Mouse (Mus musculus) spleen, adult 12 weeks (tissue): ENCODE results near the gene Syf2.

Experiments
- DNase-seq: peaks from one replicate; pipeline ENCODE4 v3.0.0; 2022; ENCODE audit warnings: low spot score

Gene Syf2

DNA sequence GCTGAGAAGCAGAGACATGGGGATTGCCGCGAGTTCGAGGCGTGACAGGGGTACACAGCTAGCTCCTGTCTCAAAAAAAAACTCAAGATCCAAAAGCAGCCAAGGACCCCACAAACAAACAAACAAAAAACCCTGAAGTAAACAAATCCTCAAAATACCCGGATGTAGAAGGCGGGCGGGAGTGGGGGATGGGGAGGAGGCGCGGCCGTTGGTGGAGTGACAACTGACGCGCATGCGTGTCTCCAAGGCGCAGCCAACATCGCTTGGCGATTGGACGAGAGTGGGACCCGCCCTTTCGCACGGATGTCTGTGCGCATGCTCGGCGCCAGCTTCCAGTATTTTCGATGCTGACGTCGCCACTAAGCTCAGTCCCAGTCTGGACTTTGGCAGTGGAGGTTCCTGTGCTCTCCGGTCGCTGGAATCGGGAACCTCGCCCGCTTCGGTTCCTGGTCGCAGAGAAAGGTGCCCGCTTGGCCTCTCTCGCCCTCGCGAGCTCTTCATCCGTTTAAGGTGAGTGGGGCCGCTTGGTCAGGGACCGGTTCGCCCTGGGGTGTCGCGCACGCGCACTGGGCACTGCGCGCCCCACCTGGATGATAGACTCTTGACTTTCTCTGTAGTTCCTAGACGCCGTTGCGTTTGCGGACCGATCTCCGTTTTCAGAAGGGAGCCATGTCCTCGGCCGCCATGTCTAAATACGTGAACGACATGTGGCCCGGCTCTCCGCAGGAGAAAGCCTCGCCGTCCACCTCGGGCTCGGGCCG, 7.3 kb upstream of the Syf2 start, which contains the start of gene Rsrp1:
Gene Rsrp1, plus strand, starts transcription at position 335 of the 761 bp plus-strand sequence.
- peak; percentile 95 for DNase-seq

GRCm38 (mm10) chr4:134924019-134924741, 6.5 kb upstream of the Syf2 start:
- peak; percentile 67 for DNase-seq

DNA sequence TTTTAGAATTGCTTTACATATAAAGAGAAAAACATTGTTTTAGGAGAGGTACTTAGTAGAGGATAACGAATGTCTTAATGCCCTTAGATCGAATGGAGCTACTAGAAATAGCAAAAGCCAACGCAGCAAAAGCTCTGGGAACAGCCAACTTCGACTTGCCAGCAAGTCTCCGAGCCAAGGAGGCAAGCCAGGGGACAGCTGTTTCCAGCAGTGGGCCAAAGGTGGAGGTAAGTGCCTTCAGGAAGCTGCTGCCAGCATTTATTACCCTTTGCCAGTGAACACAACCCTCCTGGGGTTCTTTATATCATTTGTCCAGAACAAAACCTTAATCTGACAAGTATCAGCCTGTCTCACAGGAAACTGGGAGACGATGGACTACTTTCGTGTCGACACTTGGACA, 5.5 kb upstream of the Syf2 start:
- DNase-seq, result no peak

GRCm38 (mm10) chr4:134927815-134928463, 2.8 kb upstream of the Syf2 start:
- no peak for DNase-seq

DNA sequence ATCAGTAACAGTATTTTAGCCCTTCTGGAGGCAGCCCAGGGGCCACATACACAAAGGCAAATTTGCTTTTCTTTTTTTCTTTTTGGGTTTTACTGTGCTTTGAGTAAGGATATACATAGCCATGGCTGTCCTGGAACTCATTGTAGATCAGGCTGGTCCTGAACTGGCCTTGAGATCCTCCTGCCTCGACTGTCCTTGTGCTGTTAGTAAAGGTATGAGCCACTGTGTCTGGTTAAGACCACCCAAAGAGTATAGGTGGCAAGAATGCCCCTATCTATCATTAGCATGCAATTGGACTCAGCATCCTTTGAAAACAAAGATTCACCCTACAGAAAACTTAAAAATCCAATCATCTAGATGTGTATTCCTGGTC, 2.2 kb upstream of the Syf2 start:
- DNase-seq, result no peak

GRCm38 (mm10) chr4:134929536-134929935, 1.2 kb upstream of the Syf2 start:
- no peak for DNase-seq

GRCm38 (mm10) chr4:134930190-134930589, 508 bp upstream of the Syf2 start:
- no peak for DNase-seq

GRCm38 (mm10) chr4:134937240-134938176, 6.8 kb downstream of the Syf2 start:
- no peak for DNase-seq

- DNase-seq, result no peak
These were observed 9.2 kb downstream of the Syf2 start for GRCm38 (mm10) chr4:134939900-134940299.

- no peak for DNase-seq
These were observed 13.2 kb downstream of the Syf2 start for GRCm38 (mm10) chr4:134943758-134944538.

GRCm38 (mm10) chr4:134946024-134946744, 15.5 kb downstream of the Syf2 start:
- DNase-seq, result peak; percentile 62

- DNase-seq, result no peak
These were observed 19.9 kb downstream of the Syf2 start for GRCm38 (mm10) chr4:134950518-134951091.

GRCm38 (mm10) chr4:134954461-134954860, 23.8 kb downstream of the Syf2 start:
- DNase-seq, result no peak

DNA sequence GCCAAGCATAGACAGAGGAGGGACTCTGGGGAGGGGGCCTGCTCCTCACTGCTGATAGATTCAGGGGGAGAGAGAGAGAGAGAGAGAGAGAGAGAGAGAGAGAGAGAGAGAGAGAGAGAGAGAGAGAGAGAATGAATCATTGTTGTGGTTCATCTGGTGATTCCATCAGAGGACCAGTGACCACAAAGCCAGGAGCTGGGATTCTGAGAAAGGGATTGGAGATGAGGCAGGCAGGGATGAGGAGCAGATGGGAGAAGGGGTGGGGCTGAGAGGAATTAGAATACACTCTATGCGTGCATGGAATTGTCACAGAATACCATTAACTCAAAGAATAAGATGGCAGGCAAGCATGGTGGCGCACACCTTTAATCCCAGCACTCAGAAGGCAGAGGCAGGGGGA, 24.5 kb downstream of the Syf2 start:
- no peak for DNase-seq

GRCm38 (mm10) chr4:134955845-134956244, 25.1 kb downstream of the Syf2 start:
- no peak for DNase-seq

- DNase-seq, result peak; percentile 57
These were observed 25.6 kb downstream of the Syf2 start for GRCm38 (mm10) chr4:134956328-134956727.

DNA sequence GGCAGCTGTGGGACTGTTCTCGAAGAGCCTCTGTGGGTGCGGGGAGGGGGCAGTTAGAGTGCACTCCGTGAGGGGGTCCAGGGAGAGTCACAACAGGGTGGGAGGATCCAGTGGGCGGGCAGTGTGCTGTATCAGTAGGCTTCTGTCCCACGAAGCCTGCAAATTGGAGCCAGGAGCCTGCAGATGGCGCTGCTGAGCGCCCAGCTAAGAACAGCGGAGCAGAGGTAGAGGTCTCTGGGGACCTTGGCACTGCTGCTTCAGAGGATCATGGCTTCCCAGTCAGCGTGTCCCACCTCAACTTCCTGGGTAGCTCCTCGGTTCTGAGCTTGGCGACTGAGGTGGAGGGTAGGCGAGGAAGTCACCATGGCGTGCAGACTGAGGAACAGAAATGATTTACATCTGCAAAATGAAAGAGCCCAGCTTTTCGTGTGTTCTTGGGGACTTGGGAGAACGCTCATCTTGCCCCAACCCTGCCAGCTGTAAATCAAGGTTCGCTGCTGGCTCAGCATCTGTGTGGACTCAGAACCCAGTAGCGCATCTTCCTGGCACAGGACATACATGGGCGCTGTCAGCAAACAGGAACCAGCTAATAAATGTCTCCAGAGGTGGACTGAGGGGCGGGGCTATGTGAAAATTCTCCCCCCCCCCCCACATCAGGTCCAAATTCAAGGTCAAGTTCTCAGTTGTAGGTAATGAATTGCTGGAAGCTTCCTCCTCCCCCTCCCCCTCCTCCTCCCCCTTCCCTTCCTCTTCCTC, 32.5 kb downstream of the Syf2 start:
- DNase-seq, result peak; percentile 69

- DNase-seq, result no peak
These were observed 37.3 kb downstream of the Syf2 start for GRCm38 (mm10) chr4:134967887-134968604.

DNA sequence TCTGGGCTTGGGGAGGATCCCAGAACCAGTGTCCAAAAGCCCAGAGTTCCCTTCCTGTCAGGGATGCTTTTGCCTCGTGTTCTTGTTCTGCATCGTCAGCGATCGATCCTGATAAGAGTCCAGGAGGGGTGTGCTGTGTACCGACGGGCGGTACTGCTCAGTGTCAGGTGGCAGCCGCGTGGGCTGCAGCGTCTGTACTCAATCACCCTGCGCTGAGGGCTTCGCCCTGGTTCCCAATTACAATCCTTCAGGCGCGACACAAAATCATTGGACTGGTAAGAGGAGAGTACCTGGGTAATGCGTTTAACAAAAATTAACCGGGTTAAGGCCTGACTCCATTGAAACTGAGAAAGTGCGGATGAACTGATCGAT, 37.9 kb downstream of the Syf2 start:
- DNase-seq, result no peak
